Mouse (Mus musculus): ENCODE data around the gene Gm10670.
"Not testable (repeated sequence)": the region's sequence is repeated elsewhere in the genome, so short reads cannot be mapped to it uniquely, and the experiment has no call there.

The Gm10670 gene

DNA sequence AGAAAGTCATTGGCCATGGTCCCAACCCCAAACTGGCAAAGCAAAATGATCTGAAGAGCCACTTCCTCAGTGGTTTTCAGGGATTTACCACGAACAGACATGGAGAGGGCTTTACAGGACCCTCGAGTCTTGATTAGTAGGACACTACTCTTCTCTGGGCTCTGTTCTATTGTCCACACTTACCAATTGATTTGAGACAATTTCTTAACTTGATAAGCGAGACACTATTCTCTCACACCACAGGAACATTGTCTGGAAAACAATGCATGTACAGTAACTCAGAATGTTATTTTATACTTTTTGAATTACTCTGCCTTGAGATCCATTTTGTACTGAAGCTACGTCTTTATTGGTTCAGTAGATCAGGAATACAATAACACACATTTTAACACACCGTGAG is at the start of gene Gm10670:
Gene Gm10670, minus strand, starts transcription at position 101 of the 400 bp plus-strand sequence.
- DNase-seq (ENCODE audit: low spot score): not testable (repeated sequence)

DNA sequence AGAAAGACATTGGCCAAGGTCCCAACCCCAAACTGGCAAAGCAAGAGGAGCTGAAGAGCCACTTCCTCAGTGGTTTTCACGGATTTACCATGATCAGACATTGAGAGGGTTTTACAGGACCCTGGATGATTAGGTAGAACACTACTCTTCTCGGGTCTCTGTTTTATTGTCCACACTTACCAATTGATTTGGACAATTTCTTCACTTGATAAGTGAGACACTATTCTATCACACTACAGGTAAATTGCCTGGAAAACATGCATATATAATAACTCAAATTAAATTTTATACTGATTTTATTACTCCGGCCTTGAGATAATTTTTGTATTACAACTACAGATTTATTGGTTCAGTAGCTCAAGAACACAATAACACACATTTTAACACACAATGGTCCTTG is 35.7 kb upstream of the Gm10670 start, which contains the start of gene Vmn1r103:
Gene Vmn1r103, minus strand, starts transcription at position 101 of the 400 bp plus-strand sequence.
- not testable (repeated sequence) for DNase-seq (ENCODE audit: low spot score)

DNA sequence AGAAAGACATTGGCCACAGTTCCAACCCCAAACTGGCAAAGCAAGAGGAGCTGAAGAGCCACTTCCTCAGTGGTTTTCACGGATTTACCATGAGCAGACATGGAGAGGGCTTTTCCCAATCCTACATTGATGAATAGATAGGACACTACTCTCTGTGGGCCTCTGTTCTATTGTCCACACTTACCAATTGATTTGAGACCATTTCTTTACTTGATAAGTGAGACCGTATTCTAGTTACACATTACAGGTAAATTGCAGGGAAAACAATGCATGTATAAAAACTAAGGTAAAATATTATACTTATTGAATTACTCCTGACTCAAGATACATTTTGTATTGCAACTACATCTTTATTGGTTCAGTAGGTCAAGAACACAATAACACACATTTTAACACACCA is 32.2 kb downstream of the Gm10670 start, which contains the start of gene Vmn1r101:
Gene Vmn1r101, minus strand, starts transcription at position 101 of the 400 bp plus-strand sequence.
- not testable (repeated sequence) for DNase-seq (ENCODE audit: low spot score)

All from left cerebral cortex, adult 11 months (tissue).